Mouse (Mus musculus) ES-CJ7 (cell line): ENCODE results near the gene Rimbp3.
"Not testable (repeated sequence)": the region's sequence is repeated elsewhere in the genome, so short reads cannot be mapped to it uniquely, and the experiment has no call there.

Experiments
- DNase-seq: peaks from one replicate; pipeline ENCODE4 v3.0.0; 2011; ENCODE audit warnings: low read depth, low spot score

Gene Rimbp3

DNA sequence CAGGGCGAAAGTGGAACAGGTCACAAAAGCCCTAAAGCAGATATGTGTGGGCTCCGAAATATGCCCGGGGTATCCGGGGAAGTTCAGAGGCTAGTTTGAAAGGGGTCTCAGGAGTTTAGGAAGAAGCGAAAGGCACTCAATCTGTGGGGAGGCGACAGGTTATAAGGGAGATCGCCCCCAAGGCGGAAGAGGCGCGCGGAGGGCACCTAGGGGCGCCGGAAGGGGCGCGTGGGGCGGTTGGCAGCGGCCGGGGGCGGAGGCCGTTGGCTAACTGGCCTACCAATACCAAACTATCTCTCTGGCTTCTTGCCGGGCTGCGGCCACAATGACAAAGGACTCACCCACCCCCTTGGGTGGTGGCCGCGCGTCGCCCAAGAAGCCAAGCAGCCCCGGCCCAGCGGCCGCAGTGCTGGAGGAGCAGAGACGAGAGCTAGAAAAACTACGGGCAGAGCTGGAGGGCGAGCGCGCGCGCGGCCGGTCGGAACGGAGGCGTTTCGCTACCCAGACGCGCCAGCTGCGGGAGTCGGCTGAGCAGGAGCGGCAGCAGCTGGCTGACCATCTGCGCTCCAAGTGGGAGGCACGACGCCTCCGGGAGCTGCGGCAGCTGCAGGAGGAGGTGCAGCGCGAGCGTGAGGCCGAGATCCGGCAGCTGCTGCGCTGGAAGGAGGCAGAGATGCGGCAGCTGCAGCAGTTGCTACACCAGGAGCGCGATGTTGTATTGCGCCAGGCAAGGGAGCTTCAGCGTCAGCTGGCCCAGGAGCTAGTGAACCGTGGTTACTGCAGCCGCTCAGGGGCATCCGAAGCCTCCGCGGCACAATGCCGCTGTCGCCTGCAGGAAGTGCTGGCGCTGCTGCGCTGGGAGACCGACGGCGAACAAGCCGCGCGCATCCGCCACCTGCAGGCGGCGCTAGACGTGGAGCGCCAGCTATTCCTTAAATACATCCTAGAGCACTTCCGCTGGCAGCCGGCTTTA lies at the start of gene Rimbp3:
Gene Rimbp3, plus strand, starts transcription at position 215 of the 973 bp plus-strand sequence.
- DNase-seq, result peak; percentile 93

DNA sequence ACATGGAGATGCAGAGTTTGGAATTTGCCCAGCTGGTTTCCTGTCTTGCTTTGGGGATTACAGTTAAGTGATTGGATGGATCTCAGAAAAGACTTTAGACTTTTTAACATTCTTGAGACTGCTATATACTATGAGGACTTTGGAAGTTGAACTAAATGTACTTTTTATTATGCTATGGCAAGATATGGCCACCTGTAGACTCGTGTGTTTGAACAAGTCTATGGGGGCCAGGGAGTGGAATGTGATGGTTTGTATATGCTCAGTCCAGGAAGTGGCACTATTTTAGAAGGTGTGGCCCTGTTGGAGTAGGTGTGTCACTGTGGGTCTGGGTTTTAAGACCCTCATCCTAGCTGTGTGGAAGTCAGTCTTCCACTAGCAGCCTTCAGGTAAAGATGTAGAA lies 42.9 kb upstream of the Rimbp3 start:
- not testable (repeated sequence) for DNase-seq

DNA sequence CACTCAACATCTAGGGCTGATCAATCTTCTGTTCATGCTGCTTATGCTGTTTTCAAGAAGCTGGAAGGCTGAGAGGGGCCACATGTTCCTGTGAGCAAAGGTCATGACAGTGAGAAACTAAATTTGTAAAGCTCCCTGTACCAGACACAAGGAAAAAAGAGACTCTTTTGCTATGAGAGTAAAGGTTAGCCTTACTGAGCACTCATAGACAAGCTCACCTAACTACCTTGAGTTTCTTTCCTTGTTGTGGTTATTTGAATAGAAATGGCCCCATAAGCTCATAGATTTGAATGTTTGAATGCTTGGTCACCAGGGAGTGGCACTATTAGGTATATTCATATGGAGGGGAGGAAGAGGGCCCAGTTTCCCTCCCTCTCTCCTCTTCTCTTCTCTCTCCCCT lies 41.2 kb upstream of the Rimbp3 start:
- no peak for DNase-seq

DNA sequence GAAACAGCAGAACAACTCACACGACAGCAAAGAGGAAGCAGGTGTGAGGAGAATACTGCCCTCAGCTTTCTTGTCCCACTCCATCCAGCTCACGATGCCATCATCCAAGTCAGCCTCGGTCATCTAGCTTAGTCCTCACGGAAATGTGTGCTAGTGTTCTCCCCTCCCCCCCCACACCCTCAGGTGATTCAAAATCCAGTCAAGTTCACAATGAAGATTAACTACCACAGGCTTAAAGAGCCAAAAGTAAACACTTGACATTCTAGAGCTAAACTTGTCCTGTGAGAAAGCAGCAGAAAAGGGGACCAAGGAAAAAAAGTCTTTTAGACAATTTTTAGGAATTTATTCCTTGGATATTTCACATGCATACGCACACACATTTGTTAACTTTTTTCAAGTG lies 40.4 kb upstream of the Rimbp3 start:
- no peak for DNase-seq

DNA sequence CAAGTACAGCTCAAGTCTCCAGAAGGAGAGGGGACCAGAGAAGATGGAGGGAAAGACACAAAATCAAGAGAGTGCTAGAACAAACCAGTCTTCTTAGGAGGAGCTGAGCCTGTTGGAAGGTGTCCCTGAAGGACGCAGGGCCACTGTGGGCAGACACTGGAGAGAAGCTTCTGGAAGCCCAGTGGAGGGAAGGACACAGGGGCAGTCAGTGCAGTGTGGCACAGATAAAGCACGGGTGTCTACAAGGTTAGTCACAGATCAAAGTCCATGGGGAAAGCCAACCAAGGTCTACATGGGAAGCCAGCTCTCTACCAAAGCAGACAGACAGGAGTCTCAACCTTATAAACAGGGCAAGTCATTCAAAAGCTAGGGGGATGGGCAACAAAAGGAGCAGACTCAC lies 32.6 kb upstream of the Rimbp3 start:
- DNase-seq, result no peak

DNA sequence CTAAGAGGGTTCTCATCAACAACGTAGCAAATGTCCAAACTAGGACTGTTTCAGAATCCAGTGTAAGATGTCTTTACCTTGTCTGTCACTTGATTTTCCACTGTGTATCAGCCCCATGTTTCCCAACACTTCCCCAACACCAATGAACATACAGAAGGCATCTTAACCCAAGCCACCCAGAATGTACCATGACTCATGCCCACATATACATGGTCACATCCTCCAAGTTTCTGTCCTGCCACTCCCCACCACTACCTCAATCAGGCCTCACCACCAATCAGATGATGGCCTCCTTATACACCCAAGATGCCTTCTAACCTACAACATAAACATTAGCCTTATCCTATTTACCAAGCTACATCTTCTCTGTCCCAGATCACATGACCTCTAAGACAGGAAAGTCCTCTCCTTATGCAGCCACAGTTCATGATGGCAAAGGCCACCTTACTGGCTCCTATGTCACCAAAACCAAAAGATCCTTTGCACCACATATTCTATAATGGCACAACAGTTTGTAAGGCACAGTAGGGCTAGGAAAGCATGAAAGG lies 30.7 kb upstream of the Rimbp3 start:
- DNase-seq, result no peak

DNA sequence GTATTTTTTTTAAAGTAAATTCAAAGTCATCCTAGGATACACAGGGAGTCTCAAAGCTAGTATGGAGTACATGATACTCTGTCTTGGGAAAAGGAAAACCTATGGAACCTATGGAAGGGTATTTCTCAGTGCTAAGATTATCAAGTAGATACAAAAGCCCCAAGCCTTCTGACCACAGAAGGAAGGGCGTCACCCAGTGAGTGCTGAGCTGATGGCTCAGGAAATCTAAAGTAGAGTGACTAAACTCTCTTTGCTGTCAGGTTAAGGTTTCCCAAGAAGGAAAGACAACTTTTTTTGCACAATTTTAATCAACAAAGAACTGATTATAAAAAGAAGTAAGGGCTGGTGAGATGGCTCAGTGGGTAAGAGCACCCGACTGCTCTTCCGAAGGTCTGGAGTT lies 28.7 kb upstream of the Rimbp3 start:
- DNase-seq, result no peak

DNA sequence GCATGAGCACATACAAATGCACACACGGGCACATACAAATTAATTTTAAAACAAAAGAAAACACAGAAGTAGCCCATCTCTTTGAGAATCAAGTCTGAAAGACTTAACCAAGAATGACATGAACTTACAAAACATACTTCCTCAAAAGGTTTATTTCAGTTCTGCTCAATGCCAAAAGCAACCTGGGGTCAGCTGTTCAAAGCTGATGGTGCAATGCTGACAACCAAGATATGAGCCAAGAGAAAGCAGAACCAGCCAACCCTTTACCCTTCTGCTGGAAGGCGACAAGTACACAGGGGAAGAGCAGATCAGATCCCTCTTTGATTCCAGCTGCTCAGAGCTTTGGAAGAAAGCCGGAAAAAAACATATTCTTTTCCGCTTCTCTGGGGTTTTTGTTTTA lies 27.0 kb upstream of the Rimbp3 start:
- DNase-seq, result no peak

DNA sequence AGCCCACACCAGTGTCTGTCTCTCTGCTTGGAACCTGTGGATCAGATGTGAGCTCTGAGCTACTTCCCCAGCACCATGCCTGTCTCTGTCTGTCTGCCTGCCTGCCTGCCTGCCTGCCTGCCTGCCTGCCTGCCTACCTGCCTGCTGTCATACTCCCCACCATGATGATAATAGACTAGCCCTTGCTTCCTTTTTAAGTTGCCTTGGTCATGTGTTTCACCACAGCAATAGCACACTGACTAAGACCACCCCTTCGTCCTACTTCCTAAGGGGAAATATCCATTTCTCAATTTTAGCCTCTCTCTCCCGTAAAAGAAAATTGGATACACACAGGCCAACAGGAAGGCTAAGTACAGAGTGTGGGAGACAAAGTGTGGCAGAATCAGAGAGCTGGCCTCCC lies 26.3 kb upstream of the Rimbp3 start:
- no peak for DNase-seq

DNA sequence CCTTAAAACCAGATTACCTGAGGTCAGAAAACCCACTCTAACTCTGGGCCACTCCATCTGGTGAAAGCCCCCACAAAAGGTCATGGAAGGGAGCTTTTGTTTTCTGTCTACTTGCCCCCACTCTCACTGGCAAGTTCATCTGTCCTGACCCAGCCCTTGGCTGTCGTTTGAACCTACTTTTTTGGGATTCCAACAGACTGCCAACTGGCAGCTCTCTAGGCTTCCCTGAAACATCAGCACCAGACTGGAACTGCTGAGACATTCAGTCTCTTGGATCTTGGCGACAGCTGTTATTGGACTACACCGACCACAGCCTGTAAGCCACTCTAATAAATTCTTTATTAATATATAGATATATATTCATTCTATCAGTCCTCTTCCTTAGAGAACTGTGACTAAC lies 25.4 kb upstream of the Rimbp3 start:
- no peak for DNase-seq

DNA sequence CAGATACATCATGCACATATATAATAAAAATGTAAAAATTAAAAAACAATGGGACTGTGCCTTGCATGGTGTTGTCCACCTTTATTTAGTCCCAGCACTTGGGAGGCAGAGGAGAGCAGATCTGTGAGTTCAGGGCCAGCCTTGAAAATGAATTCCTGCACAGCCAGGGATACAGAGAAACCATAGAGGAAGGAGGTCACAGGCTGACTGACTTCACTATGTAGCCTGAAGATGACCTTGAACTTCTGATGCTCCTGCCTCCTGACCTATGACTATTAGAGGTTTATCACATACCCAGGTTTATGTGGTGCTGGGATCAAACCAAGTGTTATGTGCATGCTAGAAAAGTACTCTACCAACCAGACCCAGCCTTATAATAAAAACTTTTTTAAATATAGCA lies 22.9 kb upstream of the Rimbp3 start:
- DNase-seq, result no peak

DNA sequence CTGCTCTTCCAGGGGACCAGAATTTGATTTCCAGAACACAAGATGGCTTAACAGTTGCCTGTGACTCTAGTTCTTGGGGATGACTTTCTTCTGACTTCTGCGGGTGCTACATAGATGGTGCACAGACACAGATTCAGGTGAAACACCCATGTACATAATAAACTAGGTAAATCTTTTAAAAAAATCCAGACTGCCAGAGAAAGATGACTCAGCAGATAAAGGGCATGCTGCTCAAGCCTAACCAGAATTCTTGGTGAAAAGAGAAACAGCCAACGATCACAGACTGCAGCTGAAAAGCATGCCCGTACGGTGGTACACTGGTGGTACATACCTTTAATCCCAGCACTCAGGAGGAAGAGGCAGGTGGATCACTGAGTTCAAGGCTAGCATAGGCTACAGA lies 14.6 kb upstream of the Rimbp3 start:
- DNase-seq, result no peak

DNA sequence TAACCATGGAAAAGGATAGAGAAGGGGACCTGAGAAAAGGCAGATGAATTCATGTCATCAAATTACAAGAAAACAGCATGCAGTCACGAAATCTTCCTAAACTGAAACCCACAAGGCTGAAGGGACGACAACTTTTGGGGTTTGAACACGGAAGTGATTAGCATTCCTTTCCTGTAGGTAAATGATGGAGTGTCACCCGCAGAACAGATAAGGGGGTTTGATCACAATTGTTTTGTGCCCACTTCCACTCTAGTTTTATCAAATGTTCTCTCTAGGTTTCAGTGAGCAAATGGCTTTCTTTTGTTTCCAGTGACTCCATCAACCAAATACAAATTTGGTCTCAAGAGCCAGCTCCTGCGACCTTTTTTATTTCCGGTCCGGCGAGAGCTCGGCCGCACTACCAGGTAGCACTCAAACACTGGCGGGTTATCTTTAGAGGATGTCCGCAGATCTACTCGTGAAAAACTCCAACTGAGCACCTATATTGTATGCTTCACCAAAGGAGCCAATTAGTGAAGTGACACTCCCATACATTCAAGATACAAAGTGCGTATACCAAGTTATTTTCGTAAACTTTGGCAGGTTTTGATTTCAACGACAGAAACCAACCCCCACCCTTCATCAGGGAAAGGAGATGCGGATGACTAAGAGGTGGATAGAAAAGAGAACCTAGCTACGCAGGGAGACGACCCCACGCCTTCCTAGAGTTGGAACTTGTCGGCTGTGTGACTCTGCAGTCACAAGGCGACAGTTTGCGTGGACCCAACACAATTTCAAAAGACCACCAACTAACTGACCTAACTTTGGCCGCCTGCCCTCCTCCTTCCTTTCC lies 8.1 kb upstream of the Rimbp3 start:
- no peak for DNase-seq

DNA sequence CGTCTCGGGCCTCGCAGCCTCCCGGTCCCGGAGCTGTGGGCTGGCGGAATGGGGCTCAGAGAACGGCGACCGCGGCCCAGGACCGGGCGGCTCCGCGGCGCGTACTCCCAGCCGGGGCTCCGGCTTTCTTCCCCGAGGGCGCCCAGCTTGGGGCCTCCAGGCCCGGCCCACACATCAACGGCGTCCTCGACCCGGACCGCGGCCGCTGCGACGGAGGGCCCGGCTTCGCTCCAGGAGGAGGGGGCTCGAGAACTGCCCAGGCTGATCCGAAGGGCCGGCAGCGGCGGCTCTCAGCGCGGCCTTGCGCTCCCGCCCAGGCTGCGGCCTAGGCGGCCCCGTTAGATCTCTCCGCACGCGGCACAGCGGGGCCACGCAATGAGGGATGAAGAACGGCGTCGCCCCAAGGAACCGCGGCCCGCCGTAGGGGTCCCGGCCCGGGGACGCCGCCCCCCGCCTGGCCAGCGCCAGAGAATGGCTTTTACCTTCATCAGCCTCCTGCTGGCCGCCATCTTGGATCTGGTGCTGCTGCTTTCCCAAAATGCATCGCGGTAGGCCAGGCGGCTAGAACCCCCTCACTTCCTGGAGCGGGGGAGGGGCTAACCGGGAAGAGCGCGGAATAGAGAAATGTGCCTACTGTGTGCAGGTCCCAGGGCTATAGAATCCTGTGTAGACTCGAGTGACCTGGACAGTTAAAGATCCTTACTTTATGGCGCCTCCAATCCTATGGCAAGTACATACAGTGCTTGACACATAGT lies 7.3 kb upstream of the Rimbp3 start:
- peak; percentile 91 for DNase-seq

DNA sequence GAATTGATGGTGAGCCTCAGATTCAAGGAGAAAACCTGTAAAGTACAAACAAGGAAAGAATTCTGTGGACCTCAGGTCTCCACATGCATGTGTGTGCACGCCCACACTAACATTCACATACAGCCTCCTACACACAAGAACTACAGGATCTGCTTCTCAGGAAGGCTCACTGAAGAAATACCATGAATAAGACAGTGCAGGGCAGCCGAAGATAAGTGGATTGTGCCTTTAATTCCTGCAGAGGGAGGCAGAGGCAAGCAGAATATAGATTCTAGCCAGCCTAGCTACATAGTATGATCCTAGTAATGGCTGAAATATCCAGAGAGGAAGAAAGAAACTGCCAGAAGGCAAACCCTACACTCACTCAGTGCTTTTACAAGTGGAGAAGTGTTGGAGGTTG lies 6.4 kb upstream of the Rimbp3 start:
- DNase-seq, result no peak

DNA sequence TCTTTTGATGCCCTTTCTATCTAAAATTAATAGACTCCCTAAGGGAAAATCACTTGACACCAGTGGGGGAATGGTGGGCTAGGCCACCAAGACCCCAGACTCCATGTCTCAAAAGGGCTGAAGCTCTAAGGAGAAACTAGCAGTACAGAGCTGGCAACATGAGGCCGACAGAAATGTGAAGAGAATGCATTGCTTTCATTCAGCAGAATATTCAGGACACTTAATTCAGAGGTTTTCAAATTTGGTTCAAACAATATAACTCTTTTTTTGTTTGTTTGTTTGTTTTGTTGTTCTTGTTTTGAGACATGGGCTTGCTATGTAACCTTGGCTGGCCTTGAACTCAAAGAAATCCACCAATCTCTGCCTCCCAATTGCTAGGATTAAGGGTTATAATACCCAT lies 5.9 kb upstream of the Rimbp3 start, which contains the start of gene Ube2l3:
Gene Ube2l3, minus strand, starts transcription at position 101 of the 400 bp plus-strand sequence.
- DNase-seq, result no peak

DNA sequence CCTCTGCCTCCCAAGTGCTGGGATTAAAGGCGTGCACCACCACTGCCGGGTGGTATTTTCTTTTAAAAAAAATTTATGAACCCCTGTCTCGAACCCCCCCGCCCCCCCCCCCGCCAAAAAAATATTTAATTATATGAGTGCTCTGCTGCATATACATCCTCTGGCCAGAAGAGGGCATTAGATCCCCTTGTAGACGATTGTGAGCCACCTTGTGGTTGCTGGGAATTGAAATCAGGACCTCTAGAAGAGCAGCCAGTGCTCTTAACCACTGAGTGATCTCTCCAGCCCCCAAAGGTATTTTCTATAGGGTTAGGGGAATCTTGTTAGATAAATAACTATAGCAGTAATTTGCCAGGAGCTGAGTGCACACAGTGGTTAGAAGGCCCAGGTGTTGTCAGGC lies 3.4 kb upstream of the Rimbp3 start:
- DNase-seq, result peak; percentile 68

DNA sequence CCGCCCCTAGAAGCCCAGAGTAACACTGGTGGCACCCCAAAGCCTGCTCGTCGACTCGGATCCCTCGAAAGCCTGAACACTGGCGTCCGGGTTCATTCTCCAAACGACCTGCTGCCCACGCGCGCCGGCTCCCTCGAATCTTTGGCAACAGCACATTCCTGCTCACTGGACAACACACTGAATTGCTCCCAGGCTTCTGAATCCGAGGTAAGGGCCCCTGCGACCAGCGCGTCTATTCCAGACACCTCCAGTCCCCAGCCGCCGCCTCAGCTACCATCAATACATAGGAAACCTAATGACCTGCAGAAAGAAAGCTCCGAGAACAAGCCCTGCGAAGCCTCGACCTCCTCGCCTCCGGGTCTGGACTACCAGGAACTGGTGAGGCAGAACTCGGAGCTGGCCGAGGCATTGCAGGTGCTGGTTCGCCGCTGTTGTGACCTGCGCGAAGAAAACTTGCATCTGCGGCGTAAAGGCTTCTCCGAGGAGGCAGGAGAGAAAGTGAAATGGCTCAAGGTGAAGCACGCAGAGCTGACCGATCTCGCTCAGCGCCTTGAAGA lies 1.1 kb downstream of the Rimbp3 start:
- DNase-seq, result peak; percentile 35

DNA sequence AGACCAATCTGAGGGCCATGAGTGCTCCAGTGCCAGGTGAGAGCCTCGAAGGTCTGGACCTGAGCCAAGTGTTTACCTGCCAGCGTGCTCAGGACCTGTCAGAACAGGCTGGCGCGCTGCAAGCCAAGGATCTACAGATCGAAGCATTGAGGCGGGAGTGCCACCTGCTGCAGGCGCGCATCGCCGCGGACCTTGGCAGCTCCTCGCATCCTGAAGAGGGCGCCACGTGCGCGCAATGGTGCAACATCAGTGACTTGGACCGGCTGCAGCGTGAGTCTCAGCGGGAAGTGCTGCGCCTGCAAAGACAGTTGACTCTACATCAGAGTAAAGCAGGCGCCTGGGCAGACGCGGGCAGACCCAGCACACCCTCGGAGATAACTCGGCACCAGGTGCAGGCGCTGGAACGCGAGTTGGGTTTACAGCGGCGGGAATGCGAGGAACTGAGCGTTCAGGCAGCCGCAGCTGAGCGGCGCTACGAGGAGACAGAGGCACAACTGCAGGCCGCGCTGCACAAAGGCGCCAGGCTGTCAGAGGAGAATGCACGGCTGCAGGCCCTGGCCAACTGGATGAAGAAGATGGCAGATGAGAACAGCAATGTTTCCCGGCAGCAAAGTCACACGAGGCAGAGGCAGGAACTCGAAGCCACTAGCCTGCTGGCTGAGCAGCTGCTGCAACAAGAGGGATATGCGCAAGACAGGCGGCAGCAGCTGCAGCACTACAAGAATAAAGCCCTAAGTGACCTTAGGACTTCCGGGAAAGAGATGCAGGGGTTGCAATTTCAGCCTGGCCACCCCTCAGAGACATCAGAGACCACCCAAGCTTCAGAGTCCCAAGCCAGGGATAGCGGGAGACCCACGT lies 1.8 kb downstream of the Rimbp3 start:
- DNase-seq, result peak; percentile 90

DNA sequence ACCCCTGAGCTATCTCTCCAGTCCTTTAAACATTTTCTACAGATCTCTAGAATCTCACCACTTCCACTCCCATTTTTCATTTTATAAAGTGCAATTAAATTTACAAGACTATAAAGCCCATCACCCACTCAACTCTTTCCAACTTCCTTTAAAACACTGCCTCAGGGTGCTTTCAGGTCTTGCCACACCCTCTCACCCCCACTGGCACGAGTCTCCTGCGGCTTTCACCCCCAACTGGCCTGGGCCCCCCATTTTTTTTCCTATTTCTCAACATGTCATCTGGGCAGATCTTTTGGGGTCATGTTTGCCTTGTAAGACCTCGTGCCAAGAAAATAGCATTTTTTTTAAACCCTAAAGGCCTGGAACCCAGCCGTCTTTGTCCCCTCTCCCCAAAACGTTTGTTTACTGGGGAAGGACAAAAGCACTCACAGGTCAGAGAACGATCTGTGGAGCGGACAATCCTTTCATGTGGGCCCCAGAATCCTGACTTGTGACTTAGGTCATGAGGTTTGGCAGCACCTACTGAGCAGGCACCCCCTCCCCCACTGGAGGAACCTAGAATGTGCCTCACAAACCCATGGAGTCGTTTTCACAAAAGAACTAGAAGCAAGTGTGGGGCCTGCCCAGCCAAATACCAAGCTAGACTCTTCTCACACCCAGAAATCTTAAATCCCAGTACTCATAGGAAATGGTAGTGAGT lies 8.7 kb downstream of the Rimbp3 start:
- peak; percentile 60 for DNase-seq
